Mouse (Mus musculus) ES-E14 (cell line): Measurements from ENCODE around the gene Adam33. TPM values are rescaled to one million over a fixed set of nuclear protein-coding genes. Genes with fewer than 3 reads are reported as not detected.

Experiments
- DNase-seq: peaks from one replicate; pipeline ENCODE4 v3.0.0-alpha.2; 2013; ENCODE audit warnings: low read depth, low spot score
- H3K27ac ChIP-seq: 2 replicates; pipeline ENCODE4 v1.5.1; 2012; ENCODE audit warnings: low read depth, mild to moderate bottlenecking, low read length, moderate library complexity, mixed read lengths; ENCODE audit not compliant: poor library complexity, insufficient read depth, severe bottlenecking
- H3K36me3 ChIP-seq: 2 replicates; pipeline ENCODE4 v1.6.1; 2012; ENCODE audit warnings: mild to moderate bottlenecking, low read length, moderate library complexity, mixed read lengths; ENCODE audit not compliant: control insufficient read depth, poor library complexity, insufficient read depth, severe bottlenecking
- H3K4me1 ChIP-seq, 2 experiments: fragments of 150-350 bp in 1 of 2; sonication (generic) in 1 of 2; 2 replicates each; pipeline ENCODE4 v1.6.1; 2012; ENCODE audit warnings: low read length in 2 of 2, mild to moderate bottlenecking in 1 of 2, mixed read lengths in 1 of 2; ENCODE audit not compliant: control insufficient read depth in 2 of 2, insufficient read depth in 2 of 2, poor library complexity in 1 of 2
- H3K4me3 ChIP-seq, 2 experiments: fragments of 150-350 bp in 1 of 2; sonication (generic) in 1 of 2; 2 replicates each; pipeline ENCODE4 v1.5.1; 2012; ENCODE audit warnings: low read length in 2 of 2, low read depth in 1 of 2, mild to moderate bottlenecking in 1 of 2, mixed read lengths in 1 of 2; ENCODE audit not compliant: insufficient read depth in 1 of 2, poor library complexity in 1 of 2, severe bottlenecking in 1 of 2
- H3K9ac ChIP-seq: 2 replicates; pipeline ENCODE4 v1.6.1; 2012; ENCODE audit warnings: low read depth, mild to moderate bottlenecking, low read length, mixed read lengths; ENCODE audit not compliant: poor library complexity, insufficient read depth, severe bottlenecking
- H3K9me3 ChIP-seq: fragments of 150-350 bp; sonication (generic); 2 replicates; pipeline ENCODE4 v1.6.1; 2012; ENCODE audit warnings: low read depth, mild to moderate bottlenecking, low read length; ENCODE audit not compliant: control insufficient read depth, insufficient read depth
- CHD2 ChIP-seq: IDR thresholded peaks from 2 replicates; pipeline ENCODE4 v1.6.1; 2014; ENCODE audit warnings: mild to moderate bottlenecking, low read depth, low read length, inconsistent platforms
- HCFC1 ChIP-seq: IDR thresholded peaks from 2 replicates; pipeline ENCODE4 v1.6.1; 2012; ENCODE audit warnings: low read length, inconsistent platforms, borderline replicate concordance; ENCODE audit not compliant: insufficient read depth
- MAFK ChIP-seq: IDR thresholded peaks from 2 replicates; pipeline ENCODE4 v1.6.1; 2014; ENCODE audit warnings: mild to moderate bottlenecking, low read depth, low read length, inconsistent platforms; ENCODE audit not compliant: insufficient read depth
- ZC3H11A ChIP-seq: IDR thresholded peaks from 2 replicates; pipeline ENCODE4 v1.6.1; 2012; ENCODE audit warnings: low read depth, mild to moderate bottlenecking, inconsistent platforms, low read length, borderline replicate concordance
- ZNF384 ChIP-seq: IDR thresholded peaks from 2 replicates; pipeline ENCODE4 v1.6.1; 2012; ENCODE audit warnings: low read depth, low read length, inconsistent platforms
- in situ Hi-C, 2 experiments: fragments of 600-800 bp; cut with MboI; formaldehyde crosslinking; loops; one replicate each; pipeline ENCODE4 v1.15.1; 2025; ENCODE audit warnings: low sequenced_read_pairs in 2 of 2, inconsistent platforms in 1 of 2; ENCODE audit not compliant: unreplicated experiment in 2 of 2
- total RNA-seq: library from RNA; depleted of rRNA; stranded (reverse); fragments of 300-350 nt; gene quantifications from 2 replicates; pipeline ENCODE4 v1.2.3, GENCODE M21; 2012; rRNA removed

Gene Adam33
- total RNA-seq, 1 experiment = 0.40 TPM

GRCm38 (mm10) chr2:131009123-131009522, 54.5 kb downstream of the Adam33 start:
- Histone ChIP-seq H3K9ac (no peak overlapping the region), H3K4me1 (no peaks in the 10 kb centered on the region), H3K9me3 (no peaks in the 10 kb centered on the region), H3K36me3 (peaks cover 4% of the 10 kb centered on the region), H3K27ac (no peak overlapping the region), H3K4me3 (no peak overlapping the region)
- DNase-seq = no peak
- TF ChIP-seq ZC3H11A (no peak), CHD2 (no peak), ZNF384 (no peak), MAFK (no peak), HCFC1 (no peak)
- in situ Hi-C loops = no loop called here

Other genes with a start within 250 kb of the Adam33 start
- 8.2 and 11.9 TPM in 2 replicates for gene 4930402H24Rik, start 157.4 kb downstream of the Adam33 start, total RNA-seq
- 16.7 and 17.0 TPM in 2 replicates for gene Atrn, start 157.3 kb downstream of the Adam33 start, total RNA-seq
- gene Gfra4, start 20.7 kb downstream of the Adam33 start, total RNA-seq = 1.6 TPM in 2 replicates
- 0.26 and 0.27 TPM in 2 replicates for gene Siglec1, start 23.0 kb upstream of the Adam33 start, total RNA-seq
- 1.5 and 1.7 TPM in 2 replicates for gene Hspa12b, start 63.5 kb upstream of the Adam33 start, total RNA-seq
- gene Gm11037, start 69.7 kb upstream of the Adam33 start, total RNA-seq = not detected in 2 replicates
- 61.6 and 69.0 TPM in 2 replicates for gene 1700037H04Rik, start 96.3 kb upstream of the Adam33 start, total RNA-seq
- gene Cenpb, start 116.3 kb upstream of the Adam33 start, total RNA-seq = 30.0 and 38.5 TPM in 2 replicates
- 9.7 and 16.4 TPM in 2 replicates for gene Cdc25b, start 123.1 kb upstream of the Adam33 start, total RNA-seq
- gene Spef1, start 123.5 kb upstream of the Adam33 start, total RNA-seq = 1.5 and 1.6 TPM in 2 replicates
- 7.9 and 8.7 TPM in 2 replicates for gene Ap5s1, start 143.3 kb upstream of the Adam33 start, total RNA-seq
- gene Mavs, start 170.2 kb upstream of the Adam33 start, total RNA-seq = 11.4 and 12.7 TPM in 2 replicates
- gene Pank2, start 198.7 kb upstream of the Adam33 start, total RNA-seq = 22.0 and 26.6 TPM in 2 replicates